Mouse (Mus musculus): ENCODE results near the gene Olfr352. TPM values are rescaled to one million over a fixed set of nuclear protein-coding genes. Genes with fewer than 3 reads are reported as not detected.

The Olfr352 gene
- polyA plus RNA-seq (2016; fragmentation: Nextera tagmentation; extraction: Ambion mirVana) = not detected in 2 replicates

GRCm38 (mm10) chr2:36868160-36868559 is at the start of gene Olfr352:
Olfr352 (plus strand) TSS chr2:36868460.
- Histone ChIP-seq H3K36me3 (no peaks in the 10 kb centered on the region), H3K27ac (ENCODE audit: poor library complexity, severe bottlenecking) (no peak within 1 kb of the TSS), H3K4me2 (no peak within 1 kb of the TSS), H3K9ac (no peak within 1 kb of the TSS), H3K27me3 (replicated peaks) (no peaks in the 10 kb centered on the region), H3K4me3 (no peak within 1 kb of the TSS), H3K9me3 (replicated peaks) (peaks cover 15% of the 10 kb centered on the region), H3K4me1 (replicated peaks) (no peaks in the 10 kb centered on the region)
- ATAC-seq (ENCODE audit: insufficient number of reproducible peaks, low FRiP score) = no peak
- 67% methylated on average over 1 of the region's 1 CpGs for WGBS

- H3K9ac ChIP-seq = no peak within 1 kb of the TSS
- H3K27me3 ChIP-seq (replicated peaks) = no peaks in the 10 kb centered on the region
- H3K9me3 ChIP-seq (replicated peaks) = peaks cover 18% of the 10 kb centered on the region
- no peaks in the 10 kb centered on the region for H3K36me3 ChIP-seq
- no peak within 1 kb of the TSS for H3K4me3 ChIP-seq
- no peak within 1 kb of the TSS for H3K27ac ChIP-seq (ENCODE audit: poor library complexity, severe bottlenecking)
- H3K4me1 ChIP-seq (replicated peaks) = no peaks in the 10 kb centered on the region
- H3K4me2 ChIP-seq = no peak within 1 kb of the TSS
- 77% methylated on average over 1 of the region's 1 CpGs for WGBS
- no peak for ATAC-seq (ENCODE audit: insufficient number of reproducible peaks, low FRiP score)
Observed at GRCm38 (mm10) chr2:36846010-36846409, 22.2 kb upstream of the Olfr352 start, which contains the start of gene Olfr350. Olfr350 (plus strand) TSS chr2:36846310.

GRCm38 (mm10) chr2:36862560-36862959 is 5.7 kb upstream of the Olfr352 start, which contains the start of gene Olfr351:
Olfr351 (minus strand) TSS chr2:36862660.
- Histone ChIP-seq H3K4me3 (no peak within 1 kb of the TSS), H3K9ac (no peak within 1 kb of the TSS), H3K4me1 (replicated peaks) (no peaks in the 10 kb centered on the region), H3K9me3 (replicated peaks) (peaks cover 23% of the 10 kb centered on the region), H3K4me2 (no peak within 1 kb of the TSS), H3K36me3 (no peaks in the 10 kb centered on the region), H3K27ac (ENCODE audit: poor library complexity, severe bottlenecking) (no peak within 1 kb of the TSS), H3K27me3 (replicated peaks) (no peaks in the 10 kb centered on the region)
- no peak for ATAC-seq (ENCODE audit: insufficient number of reproducible peaks, low FRiP score)
- 69% methylated on average over 1 of the region's 1 CpGs for WGBS

GRCm38 (mm10) chr2:36892836-36893235 is 24.6 kb downstream of the Olfr352 start, which contains the start of gene Olfr353:
Olfr353 (minus strand) TSS chr2:36892936.
- Histone ChIP-seq H3K4me1 (replicated peaks) (no peaks in the 10 kb centered on the region), H3K9ac (no peak within 1 kb of the TSS), H3K4me3 (no peak within 1 kb of the TSS), H3K36me3 (no peaks in the 10 kb centered on the region), H3K9me3 (replicated peaks) (peaks cover 16% of the 10 kb centered on the region), H3K4me2 (no peak within 1 kb of the TSS), H3K27me3 (replicated peaks) (no peaks in the 10 kb centered on the region), H3K27ac (ENCODE audit: poor library complexity, severe bottlenecking) (no peak within 1 kb of the TSS)
- no peak for ATAC-seq (ENCODE audit: insufficient number of reproducible peaks, low FRiP score)

GRCm38 (mm10) chr2:36897114-36897513 is 28.9 kb downstream of the Olfr352 start:
- Histone ChIP-seq H3K27me3 (replicated peaks) (no peaks in the 10 kb centered on the region), H3K27ac (ENCODE audit: poor library complexity, severe bottlenecking) (no peak overlapping the region)

GRCm38 (mm10) chr2:36905380-36905779 is 37.1 kb downstream of the Olfr352 start, which contains the start of gene Olfr354:
Olfr354 (plus strand) TSS chr2:36905680.
- Histone ChIP-seq H3K9me3 (replicated peaks) (peaks cover 12% of the 10 kb centered on the region), H3K27me3 (replicated peaks) (no peaks in the 10 kb centered on the region), H3K9ac (no peak within 1 kb of the TSS), H3K4me2 (no peak within 1 kb of the TSS), H3K4me3 (no peak within 1 kb of the TSS), H3K36me3 (no peaks in the 10 kb centered on the region), H3K4me1 (replicated peaks) (no peaks in the 10 kb centered on the region), H3K27ac (ENCODE audit: poor library complexity, severe bottlenecking) (no peak within 1 kb of the TSS)
- no peak for ATAC-seq (ENCODE audit: insufficient number of reproducible peaks, low FRiP score)

More at GRCm38 (mm10) chr2:36897114-36897513, 28.9 kb downstream of the Olfr352 start:
- no peaks in the 10 kb centered on the region for H3K4me1 ChIP-seq (replicated peaks)
- no peak overlapping the region for H3K9ac ChIP-seq
- peaks cover 27% of the 10 kb centered on the region for H3K9me3 ChIP-seq (replicated peaks)
- no peak overlapping the region for H3K4me3 ChIP-seq
- H3K4me2 ChIP-seq = no peak overlapping the region
- no peaks in the 10 kb centered on the region for H3K36me3 ChIP-seq
- ATAC-seq (ENCODE audit: insufficient number of reproducible peaks, low FRiP score) = no peak

Other genes starting within 250 kb of the Olfr352 start
- not detected in 2 replicates for gene Olfr345, start 228.4 kb upstream of the Olfr352 start, polyA plus RNA-seq (2016; fragmentation: Nextera tagmentation; extraction: Ambion mirVana)
- gene Olfr346, start 182.7 kb upstream of the Olfr352 start, polyA plus RNA-seq (2016; fragmentation: Nextera tagmentation; extraction: Ambion mirVana) = not detected in 2 replicates
- gene Olfr347, start 136.6 kb upstream of the Olfr352 start, polyA plus RNA-seq (2016; fragmentation: Nextera tagmentation; extraction: Ambion mirVana) = not detected in 2 replicates
- gene Olfr348, start 84.2 kb upstream of the Olfr352 start, polyA plus RNA-seq (2016; fragmentation: Nextera tagmentation; extraction: Ambion mirVana) = not detected in 2 replicates
- gene Olfr50, start 77.9 kb upstream of the Olfr352 start, polyA plus RNA-seq (2016; fragmentation: Nextera tagmentation; extraction: Ambion mirVana) = not detected in 2 replicates
- not detected in 2 replicates for gene Olfr3, start 51.4 kb upstream of the Olfr352 start, polyA plus RNA-seq (2016; fragmentation: Nextera tagmentation; extraction: Ambion mirVana)
- not detected in 2 replicates for gene Olfr350, start 22.1 kb upstream of the Olfr352 start, polyA plus RNA-seq (2016; fragmentation: Nextera tagmentation; extraction: Ambion mirVana)
- gene Olfr351, start 5.8 kb upstream of the Olfr352 start, polyA plus RNA-seq (2016; fragmentation: Nextera tagmentation; extraction: Ambion mirVana) = not detected in 2 replicates
- not detected in 2 replicates for gene Olfr353, start 24.5 kb downstream of the Olfr352 start, polyA plus RNA-seq (2016; fragmentation: Nextera tagmentation; extraction: Ambion mirVana)
- gene Olfr354, start 37.2 kb downstream of the Olfr352 start, polyA plus RNA-seq (2016; fragmentation: Nextera tagmentation; extraction: Ambion mirVana) = not detected in 2 replicates
- not detected in 2 replicates for gene Olfr355, start 60.4 kb downstream of the Olfr352 start, polyA plus RNA-seq (2016; fragmentation: Nextera tagmentation; extraction: Ambion mirVana)
- not detected in 2 replicates for gene Olfr356, start 68.7 kb downstream of the Olfr352 start, polyA plus RNA-seq (2016; fragmentation: Nextera tagmentation; extraction: Ambion mirVana)
- not detected in 2 replicates for gene Olfr357, start 125.4 kb downstream of the Olfr352 start, polyA plus RNA-seq (2016; fragmentation: Nextera tagmentation; extraction: Ambion mirVana)
- not detected in 2 replicates for gene Olfr358, start 140.9 kb downstream of the Olfr352 start, polyA plus RNA-seq (2016; fragmentation: Nextera tagmentation; extraction: Ambion mirVana)
- not detected in 2 replicates for gene Olfr360, start 197.3 kb downstream of the Olfr352 start, polyA plus RNA-seq (2016; fragmentation: Nextera tagmentation; extraction: Ambion mirVana)
- not detected in 2 replicates for gene Olfr361, start 220.8 kb downstream of the Olfr352 start, polyA plus RNA-seq (2016; fragmentation: Nextera tagmentation; extraction: Ambion mirVana)
- gene Olfr362, start 249.4 kb downstream of the Olfr352 start, polyA plus RNA-seq (2016; fragmentation: Nextera tagmentation; extraction: Ambion mirVana) = not detected in 2 replicates

All from heart, embryonic 12.5 days (tissue).